Mouse (Mus musculus) myocyte (in vitro differentiated cells): ENCODE data around the gene Rd3l.
"Not testable (repeated sequence)": the region's sequence is repeated elsewhere in the genome, so short reads cannot be mapped to it uniquely, and the experiment has no call there.

Experiments used
- MYOD1 ChIP-seq, 3 experiments: IDR thresholded peaks; one replicate each; pipeline ENCODE4 v1.6.1; 2011; ENCODE audit warnings: control low read depth in 2 of 3, low read depth in 2 of 3, mild to moderate bottlenecking in 2 of 3, moderate library complexity in 1 of 3; ENCODE audit not compliant: insufficient read length in 2 of 3, control insufficient read depth in 1 of 3
- POLR2A ChIP-seq: IDR thresholded peaks from one replicate; pipeline ENCODE4 v1.6.1; 2011; ENCODE audit warnings: low read depth, mild to moderate bottlenecking, control low read depth, moderate library complexity; ENCODE audit not compliant: insufficient read length
- POLR2AphosphoS2 ChIP-seq: IDR thresholded peaks from one replicate; pipeline ENCODE4 v1.6.1; 2011; ENCODE audit warnings: low read depth, control low read depth; ENCODE audit not compliant: insufficient read length
- SRF ChIP-seq: IDR thresholded peaks from one replicate; pipeline ENCODE4 v1.6.1; 2011; ENCODE audit warnings: low read depth; ENCODE audit not compliant: control insufficient read depth, insufficient read length
- TCF3 ChIP-seq: IDR thresholded peaks from one replicate; pipeline ENCODE4 v1.6.1; 2011; ENCODE audit warnings: low read depth, control low read depth; ENCODE audit not compliant: insufficient read length
- USF1 ChIP-seq: IDR thresholded peaks from one replicate; pipeline ENCODE4 v1.6.1; 2011; ENCODE audit warnings: low read depth, mild to moderate bottlenecking, control low read depth, moderate library complexity

DNA sequence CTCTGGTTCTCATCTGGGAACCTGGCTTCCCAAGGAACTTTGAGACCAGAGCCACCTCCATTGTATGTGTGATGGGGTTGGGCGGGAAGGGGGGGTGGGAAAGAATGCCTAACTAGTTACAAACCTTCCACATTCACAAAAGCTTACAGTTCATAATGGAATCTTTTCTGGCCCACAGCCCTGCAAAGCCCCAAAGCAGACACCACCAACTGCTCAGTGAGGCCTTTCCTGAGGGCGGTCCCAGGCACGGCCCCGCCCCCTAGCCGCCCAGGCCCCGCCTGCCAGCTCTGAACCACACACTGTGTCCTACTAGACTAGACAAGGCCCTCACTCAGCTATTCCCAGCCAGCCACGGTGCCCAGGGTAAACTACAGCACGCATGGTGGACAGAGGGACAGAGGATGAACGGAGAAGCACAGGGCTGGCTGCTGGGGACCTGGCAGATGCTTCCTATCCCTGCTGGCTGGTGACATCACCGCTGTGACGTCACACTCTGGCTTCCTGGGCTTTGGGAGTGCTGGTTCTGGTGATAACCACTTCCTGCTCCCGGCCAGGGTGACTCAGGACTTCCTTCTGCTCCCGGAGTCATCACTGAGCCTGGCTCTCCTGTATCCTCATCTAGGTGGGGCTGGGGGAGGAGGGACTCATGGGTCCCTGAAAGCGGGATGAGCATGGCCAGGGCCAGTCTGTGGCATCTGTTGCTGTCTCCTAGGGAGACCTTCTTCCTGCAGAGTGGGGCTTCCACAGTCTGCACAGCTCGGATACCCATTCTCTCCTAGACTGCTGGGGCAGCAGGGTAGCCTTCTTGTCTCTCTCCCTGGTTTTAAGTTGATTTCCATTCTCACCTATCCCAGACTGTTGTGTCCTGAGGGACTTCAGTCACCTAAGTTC lies 35.1 kb downstream of the Rd3l start:
- not testable (repeated sequence) for TF ChIP-seq USF1; POLR2A; TCF3; SRF; POLR2AphosphoS2; MYOD1 (IDR thresholded peaks at IDR 0.05; ENCODE audit: control insufficient read depth in 1 of 3, insufficient read length in 2 of 3, low read depth in 2 of 3)
